Mouse (Mus musculus) kidney, embryonic 15.5 days (tissue): ENCODE results near the gene Shroom3. TPM values are rescaled to one million over a fixed set of nuclear protein-coding genes. Genes with fewer than 3 reads are reported as not detected.

Experiments
- ATAC-seq: fragments of 200-750 bp; cut with Nextera tagmentation; replicated peaks from 2 replicates; pipeline ENCODE4 v1.8.0; 2017; ENCODE audit warnings: moderate TSS enrichment; ENCODE audit not compliant: low FRiP score
- H3K27ac ChIP-seq: fragments of 300-500 bp; sonication (generic); 2 replicates; pipeline ENCODE4 v1.5.1; 2015; ENCODE audit warnings: mild to moderate bottlenecking, inconsistent platforms
- H3K27me3 ChIP-seq: fragments of 300-500 bp; sonication (generic); 2 replicates; pipeline ENCODE4 v1.6.1; 2015; ENCODE audit warnings: inconsistent platforms
- H3K36me3 ChIP-seq: fragments of 300-500 bp; sonication (generic); 2 replicates; pipeline ENCODE4 v1.6.1; 2015; ENCODE audit warnings: inconsistent platforms
- H3K4me1 ChIP-seq: fragments of 300-500 bp; sonication (generic); 2 replicates; pipeline ENCODE4 v1.6.1; 2015; ENCODE audit warnings: inconsistent platforms
- H3K4me2 ChIP-seq: fragments of 300-500 bp; sonication (generic); 2 replicates; pipeline ENCODE4 v1.6.1; 2015; ENCODE audit warnings: moderate library complexity, mild to moderate bottlenecking, inconsistent platforms
- H3K4me3 ChIP-seq: fragments of 300-500 bp; sonication (generic); replicated peaks from 2 replicates; pipeline ENCODE4 v1.5.1; 2015; ENCODE audit warnings: mild to moderate bottlenecking, inconsistent platforms
- H3K9ac ChIP-seq: fragments of 300-500 bp; sonication (generic); 2 replicates; pipeline ENCODE4 v1.6.1; 2015; ENCODE audit warnings: mild to moderate bottlenecking, inconsistent platforms
- H3K9me3 ChIP-seq: fragments of 300-500 bp; sonication (generic); replicated peaks from 2 replicates; pipeline ENCODE4 v1.6.1; 2016; ENCODE audit warnings: inconsistent platforms
- WGBS: fragments of 180-500 bp; shearing (Covaris S2); methylation state at CpG from one replicate; pipeline ENCODE4 v1.1.7; 2015; ENCODE audit warnings: mixed read lengths; 5-methylcytosine and 5-hydroxymethylcytosine counted together
- polyA plus RNA-seq: library from polyadenylated mRNA; unstranded; fragments of >200 nt; fragmentation: Nextera tagmentation; extraction: Ambion mirVana; gene quantifications from 2 replicates; pipeline ENCODE4 v1.2.1, GENCODE M21; 2015

The Shroom3 gene
- polyA plus RNA-seq, 1 experiment from 2014 or later, result 7.9 TPM

GRCm38 (mm10) chr5:92817122-92817822 lies 134.0 kb downstream of the Shroom3 start:
- Histone ChIP-seq H3K9me3 (no peaks in the 10 kb centered on the region), H3K9ac (no peak overlapping the region), H3K4me3 (no peak overlapping the region), H3K27me3 (no peaks in the 10 kb centered on the region), H3K27ac (no peak overlapping the region), H3K4me2 (no peak overlapping the region), H3K4me1 (peaks cover 14% of the 10 kb centered on the region), H3K36me3 (no peaks in the 10 kb centered on the region)
- ATAC-seq, result no peak
- 62% methylated on average over 11 of the region's 11 CpGs for WGBS

DNA sequence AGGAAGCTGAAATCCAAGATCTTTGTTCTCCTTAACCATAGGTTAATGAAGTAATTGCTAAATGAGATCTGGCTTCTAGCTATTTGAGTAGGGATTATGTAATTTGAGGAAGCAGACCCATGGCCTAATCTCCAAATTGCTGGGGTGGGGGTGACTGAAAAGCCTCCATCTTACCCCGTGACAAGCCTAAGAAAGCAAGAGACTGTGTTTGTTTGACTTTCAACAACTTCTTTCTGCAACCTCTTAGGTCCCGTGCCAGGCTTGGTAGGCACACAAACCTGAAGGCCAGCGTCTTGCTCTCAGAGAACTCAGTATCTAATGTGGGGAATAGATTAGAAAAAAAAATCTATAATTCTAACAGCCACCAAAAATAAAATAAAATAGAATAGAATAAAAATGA lies 138.1 kb downstream of the Shroom3 start:
- no peaks in the 10 kb centered on the region for H3K9me3 ChIP-seq
- 68% methylated on average over 3 of the region's 3 CpGs for WGBS
- no peak for ATAC-seq

DNA sequence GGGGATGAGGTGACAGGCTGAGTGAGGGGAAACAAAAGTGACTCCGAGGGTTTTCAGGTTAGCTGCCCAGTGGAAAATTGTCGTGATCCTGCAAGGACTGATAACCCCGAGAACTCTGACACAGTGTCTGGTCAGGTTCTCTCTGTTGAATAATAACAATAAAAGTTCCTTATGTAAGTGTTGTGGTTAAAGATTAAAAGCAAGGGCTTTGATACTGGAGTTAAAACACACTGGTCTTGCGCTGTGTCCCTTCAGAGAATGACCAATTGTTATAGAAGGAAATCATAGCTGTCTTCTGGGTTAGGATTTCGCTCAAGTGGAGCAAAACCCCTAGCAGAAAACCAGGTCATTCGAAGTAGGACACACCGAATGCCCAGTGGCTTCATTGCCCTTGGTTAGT lies 140.3 kb downstream of the Shroom3 start:
- 0 out of 2 replicates have a peak, but pooled peaks cover 3% of the 10 kb centered on the region for H3K27me3 ChIP-seq
- WGBS, result 63% methylated on average over 7 of the region's 7 CpGs
- ATAC-seq, result no peak
- no peaks in the 10 kb centered on the region for H3K36me3 ChIP-seq
- H3K9ac ChIP-seq, result no peak overlapping the region
- H3K4me3 ChIP-seq, result no peak overlapping the region
- H3K4me1 ChIP-seq, result peaks cover 10% of the 10 kb centered on the region
- H3K4me2 ChIP-seq, result no peak overlapping the region
- no peak overlapping the region for H3K27ac ChIP-seq
- no peaks in the 10 kb centered on the region for H3K9me3 ChIP-seq

More for the DNA sequence above, 138.1 kb downstream of the Shroom3 start:
- no peak overlapping the region for H3K4me2 ChIP-seq
- no peaks in the 10 kb centered on the region for H3K27me3 ChIP-seq
- peaks cover 10% of the 10 kb centered on the region for H3K4me1 ChIP-seq
- no peak overlapping the region for H3K27ac ChIP-seq
- no peak overlapping the region for H3K4me3 ChIP-seq
- no peak overlapping the region for H3K9ac ChIP-seq
- H3K36me3 ChIP-seq, result no peaks in the 10 kb centered on the region

- H3K27me3 ChIP-seq, result 0 out of 2 replicates have a peak, but pooled peaks cover 3% of the 10 kb centered on the region
- no peak for ATAC-seq
- no peaks in the 10 kb centered on the region for H3K36me3 ChIP-seq
- 69% methylated on average over 10 of the region's 10 CpGs for WGBS
- no peak overlapping the region for H3K27ac ChIP-seq
- H3K4me1 ChIP-seq, result peaks cover 10% of the 10 kb centered on the region
- H3K9me3 ChIP-seq, result no peaks in the 10 kb centered on the region
- no peak overlapping the region for H3K4me3 ChIP-seq
- H3K9ac ChIP-seq, result no peak overlapping the region
- H3K4me2 ChIP-seq, result no peak overlapping the region
These were observed 141.2 kb downstream of the Shroom3 start for GRCm38 (mm10) chr5:92824304-92825009.

DNA sequence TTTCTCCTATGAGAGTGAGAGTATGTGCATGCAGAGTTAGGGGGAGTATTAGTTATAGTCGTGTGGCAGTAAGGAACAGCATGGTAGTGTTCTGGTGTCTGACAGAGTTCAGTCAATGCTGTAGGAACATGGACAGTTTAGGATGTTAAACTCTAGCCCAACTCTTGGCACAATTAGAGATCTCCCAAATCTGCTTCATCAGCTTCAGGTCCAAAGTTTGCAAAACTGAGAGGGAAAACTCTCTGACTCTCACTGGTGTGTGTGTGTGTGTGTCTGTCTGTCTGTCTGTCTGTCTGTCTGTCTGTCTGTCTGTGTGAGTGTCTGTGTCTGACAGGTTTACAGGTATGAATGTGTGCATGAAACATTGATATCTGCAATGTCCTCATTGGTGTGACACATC lies 147.2 kb downstream of the Shroom3 start:
- H3K27me3 ChIP-seq, result 0 out of 2 replicates have a peak, but pooled peaks cover 3% of the 10 kb centered on the region

DNA sequence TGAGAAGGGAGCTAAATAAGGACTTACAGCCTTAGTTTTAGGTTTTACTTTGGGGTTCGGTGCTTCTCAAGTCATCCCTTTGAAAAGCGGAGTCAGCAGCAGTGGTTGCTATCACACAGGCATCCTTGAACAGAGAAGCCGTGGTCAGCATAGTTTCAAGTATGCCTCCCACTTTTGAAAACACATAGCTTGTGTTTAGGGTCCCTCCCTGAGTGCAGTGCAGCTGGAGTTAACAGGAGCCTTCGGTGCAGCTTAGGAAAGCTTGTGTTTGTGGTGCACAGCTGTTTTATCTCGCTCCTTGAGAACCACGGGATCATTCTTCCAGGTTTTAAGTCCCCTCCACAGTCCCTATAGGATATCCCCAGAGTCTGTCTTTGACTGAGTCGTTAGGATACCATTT lies 151.3 kb downstream of the Shroom3 start:
- H3K4me1 ChIP-seq, result 0 out of 2 replicates have a peak, but pooled peaks cover 4% of the 10 kb centered on the region
- H3K9me3 ChIP-seq, result no peaks in the 10 kb centered on the region
- H3K27me3 ChIP-seq, result no peaks in the 10 kb centered on the region
- 0 out of 2 replicates have a peak, but pooled peaks have one; percentile 33 for ATAC-seq
- no peak overlapping the region for H3K4me3 ChIP-seq
- WGBS, result 43% methylated on average over 7 of the region's 7 CpGs
- no peaks in the 10 kb centered on the region for H3K36me3 ChIP-seq
- no peak overlapping the region for H3K4me2 ChIP-seq
- 0 out of 2 replicates have a peak overlapping the region, but pooled peaks have one; percentile 3 for H3K27ac ChIP-seq
- H3K9ac ChIP-seq, result no peak overlapping the region

More for the DNA sequence above, 147.2 kb downstream of the Shroom3 start:
- no peaks in the 10 kb centered on the region for H3K36me3 ChIP-seq
- WGBS, result 56% methylated on average over 1 of the region's 1 CpGs
- ATAC-seq, result no peak
- no peak overlapping the region for H3K27ac ChIP-seq
- no peak overlapping the region for H3K9ac ChIP-seq
- H3K4me1 ChIP-seq, result 0 out of 2 replicates have a peak, but pooled peaks cover 4% of the 10 kb centered on the region
- no peaks in the 10 kb centered on the region for H3K9me3 ChIP-seq
- H3K4me2 ChIP-seq, result no peak overlapping the region
- no peak overlapping the region for H3K4me3 ChIP-seq

- H3K9me3 ChIP-seq, result no peaks in the 10 kb centered on the region
- no peak overlapping the region for H3K4me2 ChIP-seq
- no peak overlapping the region for H3K27ac ChIP-seq
- ATAC-seq, result no peak
- H3K27me3 ChIP-seq, result no peaks in the 10 kb centered on the region
- peaks cover 17% of the 10 kb centered on the region for H3K4me1 ChIP-seq
- no peaks in the 10 kb centered on the region for H3K36me3 ChIP-seq
- no peak overlapping the region for H3K4me3 ChIP-seq
- H3K9ac ChIP-seq, result no peak overlapping the region
- 71% methylated on average over 4 of the region's 4 CpGs for WGBS
These were observed 154.1 kb downstream of the Shroom3 start for GRCm38 (mm10) chr5:92837311-92837710.

GRCm38 (mm10) chr5:92838351-92838784 lies 155.1 kb downstream of the Shroom3 start:
- no peaks in the 10 kb centered on the region for H3K27me3 ChIP-seq
- no peak overlapping the region for H3K4me3 ChIP-seq
- no peaks in the 10 kb centered on the region for H3K36me3 ChIP-seq
- H3K4me2 ChIP-seq, result no peak overlapping the region
- no peak overlapping the region for H3K27ac ChIP-seq
- H3K9me3 ChIP-seq, result no peaks in the 10 kb centered on the region
- no peak overlapping the region for H3K9ac ChIP-seq
- peaks cover 27% of the 10 kb centered on the region for H3K4me1 ChIP-seq
- 89% methylated on average over 9 of the region's 9 CpGs for WGBS
- no peak for ATAC-seq

DNA sequence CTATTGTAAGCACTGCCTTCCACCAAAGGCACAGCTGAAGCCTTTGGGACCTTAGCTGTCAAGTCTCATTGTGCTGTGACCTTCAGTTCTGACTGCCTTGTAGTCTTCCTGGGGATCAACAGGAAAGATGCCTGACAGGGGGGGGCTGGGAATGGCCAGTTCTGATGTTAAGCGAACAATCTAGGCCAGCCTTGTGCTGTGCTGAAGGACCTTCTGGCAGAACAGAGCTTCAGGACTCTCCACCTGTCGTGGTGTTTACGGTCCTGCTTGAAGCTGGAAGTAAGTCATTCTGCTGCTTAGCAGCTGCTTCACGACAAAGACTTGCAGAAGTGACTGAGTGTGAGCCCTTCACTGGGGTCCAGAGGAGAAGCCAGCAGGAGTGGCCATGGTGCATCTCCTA lies 156.1 kb downstream of the Shroom3 start:
- Histone ChIP-seq H3K4me2 (no peak overlapping the region), H3K27me3 (no peaks in the 10 kb centered on the region), H3K36me3 (no peaks in the 10 kb centered on the region), H3K4me3 (no peak overlapping the region), H3K27ac (no peak overlapping the region), H3K9me3 (no peaks in the 10 kb centered on the region), H3K4me1 (peaks cover 35% of the 10 kb centered on the region), H3K9ac (no peak overlapping the region)
- no peak for ATAC-seq
- 69% methylated on average over 4 of the region's 4 CpGs for WGBS

DNA sequence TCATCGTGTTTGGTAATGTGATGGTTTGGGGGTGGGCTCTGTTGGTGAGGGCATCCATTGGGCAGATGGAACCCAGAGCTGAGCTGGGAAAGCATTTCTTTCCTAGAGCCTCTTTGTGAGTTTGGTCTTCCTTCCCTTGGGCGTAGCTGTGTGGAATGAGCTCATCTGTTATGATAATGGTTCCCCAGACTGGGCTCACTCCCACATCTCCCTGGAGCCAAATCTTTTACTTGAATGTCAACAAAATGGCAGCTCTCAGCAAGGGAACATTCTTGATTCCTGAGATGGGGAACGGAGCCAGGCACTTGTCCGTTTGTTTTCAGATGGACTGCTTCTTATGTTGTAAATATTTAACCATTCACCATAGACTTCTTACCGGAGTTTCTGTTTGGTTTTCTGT lies 158.2 kb downstream of the Shroom3 start:
- H3K27me3 ChIP-seq, result no peaks in the 10 kb centered on the region
- no peak overlapping the region for H3K9ac ChIP-seq
- H3K9me3 ChIP-seq, result no peaks in the 10 kb centered on the region
- peaks cover 33% of the 10 kb centered on the region for H3K4me1 ChIP-seq
- no peaks in the 10 kb centered on the region for H3K36me3 ChIP-seq
- no peak for ATAC-seq
- no peak overlapping the region for H3K4me3 ChIP-seq
- WGBS, result 38% methylated on average over 5 of the region's 5 CpGs
- H3K4me2 ChIP-seq, result no peak overlapping the region
- H3K27ac ChIP-seq, result no peak overlapping the region

DNA sequence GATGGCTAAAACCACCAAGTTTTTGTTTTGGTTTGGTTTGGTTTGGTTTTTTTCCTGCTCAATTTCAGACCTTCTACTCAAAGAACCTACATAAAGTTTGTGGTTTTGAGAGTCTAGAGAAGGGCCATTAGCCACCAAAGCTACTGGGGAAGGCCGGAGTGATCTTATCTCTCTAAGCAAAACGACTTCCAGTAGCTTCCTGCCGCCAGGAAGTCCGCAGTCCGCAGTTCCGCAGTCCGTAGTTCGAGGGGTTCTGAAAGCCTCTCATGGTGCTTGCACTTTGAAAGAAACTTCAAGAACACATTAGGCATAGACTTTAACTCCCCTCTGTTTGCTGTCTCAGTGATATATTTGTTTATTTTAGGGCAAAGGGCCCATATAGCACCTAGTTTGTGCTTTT lies 159.2 kb downstream of the Shroom3 start:
- Histone ChIP-seq H3K36me3 (no peaks in the 10 kb centered on the region), H3K9ac (no peak overlapping the region), H3K4me2 (no peak overlapping the region), H3K27me3 (no peaks in the 10 kb centered on the region), H3K27ac (peak overlapping the region; percentile 28; the same call in 1 of the 2 replicates), H3K9me3 (no peaks in the 10 kb centered on the region), H3K4me3 (no peak overlapping the region), H3K4me1 (peaks cover 33% of the 10 kb centered on the region)
- ATAC-seq, result no peak
- 10% methylated on average over 8 of the region's 8 CpGs for WGBS

- Histone ChIP-seq H3K36me3 (no peaks in the 10 kb centered on the region), H3K27ac (peak overlapping the region; percentile 28), H3K4me2 (no peak overlapping the region), H3K4me3 (no peak overlapping the region), H3K9ac (no peak overlapping the region), H3K4me1 (peaks cover 33% of the 10 kb centered on the region), H3K27me3 (no peaks in the 10 kb centered on the region), H3K9me3 (no peaks in the 10 kb centered on the region)
- no peak for ATAC-seq
- WGBS, result 23% methylated on average over 3 of the region's 3 CpGs
These were observed 159.6 kb downstream of the Shroom3 start for GRCm38 (mm10) chr5:92842881-92843280.
